In genomic region chr19:5998180-5998579, GRCm38 (mm10) we compare ENCODE assay signal across 27 mouse cellular contexts. TPM values are rescaled to one million over a fixed set of nuclear protein-coding genes. Genes with fewer than 3 reads are reported as not detected.
DNase-seq lines count a peak whose midpoint lies in the region; ATAC-seq and TF ChIP-seq lines count a peak whose summit lies in the region.
"Had no signal": no experiment of that assay in that cellular context is flagged by ENCODE, and none has a peak within 500 bp of the region (broad histone marks: within the 10 kb centered on the region; RNA-seq: fewer than 3 reads in every experiment).

No protein-coding gene starts in this region.

- no peak for DNase-seq in layer of hippocampus, adult 2 months (ENCODE audit: low spot score in 2 of 2)
- DNase-seq in layer of hippocampus, postnatal 14 days (ENCODE audit: low spot score in 2 of 2) = no peak
- peak; percentile 55 for DNase-seq in R1 (ENCODE audit: low read depth, low spot score)
- no peak for DNase-seq in spleen, postnatal 14 days (ENCODE audit: low spot score in 2 of 2)
- no peak for DNase-seq in right cerebral cortex, adult 18-20 months
- DNase-seq: adrenal gland, postnatal 14 days; cerebellum, adult 2 months; kidney, adult 18-20 months; kidney, postnatal 4 days; lung, postnatal 36 days; thymus, postnatal 36 days had no signal

- no peaks in the 10 kb centered on the region for H3K36me3 ChIP-seq in ES-Bruce4 (ENCODE audit: control insufficient read depth, insufficient read depth, low read length, poor library complexity, severe bottlenecking)
- H3K36me3 ChIP-seq in liver, embryonic 15.5 days (replicated peaks) = peaks cover 86% of the 10 kb centered on the region
- H3K36me3 ChIP-seq: embryonic facial prominence, embryonic 12.5 days; forebrain, embryonic 10.5 days; hindbrain, embryonic 15.5 days; midbrain, embryonic 13.5 days had no signal

- no peaks in the 10 kb centered on the region for H3K9me3 ChIP-seq in ES-Bruce4 (replicated peaks; ENCODE audit: control insufficient read depth, insufficient read depth, low read length, poor library complexity, severe bottlenecking)
- no peaks in the 10 kb centered on the region for H3K9me3 ChIP-seq in liver, embryonic 15.5 days (replicated peaks)
- H3K9me3 ChIP-seq: embryonic facial prominence, embryonic 12.5 days; forebrain, embryonic 10.5 days; hindbrain, embryonic 15.5 days; midbrain, embryonic 13.5 days had no signal

- H3K4me1 ChIP-seq in ES-Bruce4 (ENCODE audit: control insufficient read depth, insufficient read depth, low read length) = no peaks in the 10 kb centered on the region
- H3K4me1 ChIP-seq in liver, embryonic 15.5 days (replicated peaks) = peaks cover 6% of the 10 kb centered on the region; the same call in 1 of the 2 replicates
- H3K4me1 ChIP-seq: embryonic facial prominence, embryonic 12.5 days; forebrain, embryonic 10.5 days; hindbrain, embryonic 15.5 days; midbrain, embryonic 13.5 days had no signal

- WGBS in liver, embryonic 15.5 days (ENCODE audit: insufficient replicate concordance) = 79% methylated on average over 3 of the region's 3 CpGs

- no peak overlapping the region for H3K4me3 ChIP-seq in layer of hippocampus, adult 2 months
- no peak overlapping the region for H3K4me3 ChIP-seq in ES-Bruce4 (ENCODE audit: low read depth, low read length)
- H3K4me3 ChIP-seq in liver, embryonic 15.5 days (replicated peaks) = no peak overlapping the region
- H3K4me3 ChIP-seq: embryonic facial prominence, embryonic 12.5 days; forebrain, embryonic 10.5 days; hindbrain, embryonic 15.5 days; midbrain, embryonic 13.5 days; myocyte had no signal

- TF ChIP-seq CTCF in layer of hippocampus, adult 2 months (conservative IDR thresholded peaks at IDR 0.05) = peak; percentile 28
- TF ChIP-seq CTCF in ES-Bruce4 (IDR thresholded peaks at IDR 0.05; ENCODE audit: low read depth, low read length) = peak; percentile 43

- H3K9ac ChIP-seq in ES-Bruce4 (ENCODE audit: low read depth, poor library complexity, severe bottlenecking) = no peak overlapping the region
- H3K9ac ChIP-seq in liver, embryonic 15.5 days = no peak overlapping the region
- H3K9ac ChIP-seq: embryonic facial prominence, embryonic 12.5 days; hindbrain, embryonic 15.5 days; midbrain, embryonic 13.5 days had no signal

- no peak for TF ChIP-seq POLR2A in ES-Bruce4 (IDR thresholded peaks at IDR 0.05; ENCODE audit: insufficient read depth, low read length)

- no peaks in the 10 kb centered on the region for H3K27me3 ChIP-seq in ES-Bruce4 (ENCODE audit: control insufficient read depth, insufficient read depth, low read length, poor library complexity, severe bottlenecking)
- no peaks in the 10 kb centered on the region for H3K27me3 ChIP-seq in liver, embryonic 15.5 days
- H3K27me3 ChIP-seq: embryonic facial prominence, embryonic 12.5 days; hindbrain, embryonic 15.5 days; midbrain, embryonic 13.5 days had no signal

- H3K4me2 ChIP-seq in liver, embryonic 15.5 days = no peak overlapping the region
- H3K4me2 ChIP-seq: embryonic facial prominence, embryonic 12.5 days; heart, embryonic 11.5 days; hindbrain, embryonic 15.5 days; midbrain, embryonic 13.5 days had no signal

- ATAC-seq in liver, embryonic 15.5 days (ENCODE audit: insufficient read depth) = peak; percentile 34; the same call in 1 of the 2 replicates
- ATAC-seq: activated CD4-positive, CD25-positive, alpha-beta regulatory T cell, adult 4 months; midbrain, embryonic 13.5 days had no signal

- no peak overlapping the region for H3K27ac ChIP-seq in layer of hippocampus, adult 2 months
- H3K27ac ChIP-seq in ES-Bruce4 (ENCODE audit: insufficient read depth, low read length) = no peak overlapping the region
- no peak overlapping the region for H3K27ac ChIP-seq in liver, embryonic 15.5 days (replicated peaks)
- H3K27ac ChIP-seq: embryonic facial prominence, embryonic 12.5 days; forebrain, embryonic 10.5 days; hindbrain, embryonic 15.5 days; midbrain, embryonic 13.5 days had no signal

- no peak for TF ChIP-seq EP300 in ES-Bruce4 (IDR thresholded peaks at IDR 0.05; ENCODE audit: insufficient read depth, low read depth, low read length)

RNA-seq across cellular contexts. Expression of gene Slc22a20, which starts 12.2 kb away (rescaled TPM):
- total RNA-seq in layer of hippocampus, adult 2 months (2021) = not detected
- total RNA-seq in layer of hippocampus, postnatal 14 days (2021) = not detected
- not detected in 2 replicates for polyA plus RNA-seq in ES-Bruce4 (2011; ENCODE audit: insufficient read depth, insufficient read length, low read depth, missing spikeins)
- polyA plus RNA-seq in liver, embryonic 15.5 days (2015; fragmentation: Nextera tagmentation; extraction: Ambion mirVana) = 0.05 TPM in 1 of 2 replicates, not detected in the other
- total RNA-seq: adrenal gland, postnatal 14 days; common myeloid progenitor, adult 5-6 weeks; gastrocnemius, postnatal 4 days; heart, postnatal 25 days; layer of hippocampus, postnatal 25 days; left cerebral cortex, postnatal 14 days had no signal
- polyA plus RNA-seq: activated CD4-positive, CD25-positive, alpha-beta regulatory T cell, adult 4 months; cerebellum, adult 2 months; embryonic facial prominence, embryonic 12.5 days; forebrain, embryonic 10.5 days; heart, embryonic 11.5 days; hindbrain, embryonic 15.5 days; limb, embryonic 14.5 days; midbrain, embryonic 13.5 days; myocyte; stomach, embryonic 16.5 days had no signal

RNA-seq across cellular contexts. Expression of gene Capn1, which starts 17.5 kb away (rescaled TPM):
- 10 to 100 TPM; 28.2 to 29.9 TPM for total RNA-seq in layer of hippocampus, adult 2 months (2021)
- 10 to 100 TPM; 21.3 to 23.1 TPM for total RNA-seq in layer of hippocampus, postnatal 14 days (2021)
- 21.8 and 25.2 TPM in 2 replicates for polyA plus RNA-seq in ES-Bruce4 (2011; ENCODE audit: insufficient read depth, insufficient read length, low read depth, missing spikeins)
- 25.1 and 26.1 TPM in 2 replicates for polyA plus RNA-seq in liver, embryonic 15.5 days (2015; fragmentation: Nextera tagmentation; extraction: Ambion mirVana)

RNA-seq across cellular contexts. Expression of gene Pola2, which starts 34.2 kb away (rescaled TPM):
- 1 to 10 TPM; 6.2 to 6.6 TPM for total RNA-seq in layer of hippocampus, adult 2 months (2021)
- total RNA-seq in layer of hippocampus, postnatal 14 days (2021) = 1 to 10 TPM; 8.0 to 10.0 TPM
- 95.9 and 97.3 TPM in 2 replicates for polyA plus RNA-seq in ES-Bruce4 (2011; ENCODE audit: insufficient read depth, insufficient read length, low read depth, missing spikeins)
- 53.8 and 58.9 TPM in 2 replicates for polyA plus RNA-seq in liver, embryonic 15.5 days (2015; fragmentation: Nextera tagmentation; extraction: Ambion mirVana)

RNA-seq across cellular contexts. Expression of gene Syvn1, which starts 48.2 kb away (rescaled TPM):
- 10 to 100 TPM; 42.0 to 45.1 TPM for total RNA-seq in layer of hippocampus, adult 2 months (2021)
- 10 to 100 TPM; 42.5 to 45.3 TPM for total RNA-seq in layer of hippocampus, postnatal 14 days (2021)
- polyA plus RNA-seq in ES-Bruce4 (2011; ENCODE audit: insufficient read depth, insufficient read length, low read depth, missing spikeins) = 16.4 and 18.6 TPM in 2 replicates
- 13.3 and 17.3 TPM in 2 replicates for polyA plus RNA-seq in liver, embryonic 15.5 days (2015; fragmentation: Nextera tagmentation; extraction: Ambion mirVana)

RNA-seq across cellular contexts. Expression of gene Mrpl49, which starts 59.4 kb away (rescaled TPM):
- 10 to 100 TPM; 42.8 to 49.6 TPM for total RNA-seq in layer of hippocampus, adult 2 months (2021)
- total RNA-seq in layer of hippocampus, postnatal 14 days (2021) = 10 to 100 TPM; 39.9 to 50.8 TPM
- 44.9 and 65.1 TPM in 2 replicates for polyA plus RNA-seq in ES-Bruce4 (2011; ENCODE audit: insufficient read depth, insufficient read length, low read depth, missing spikeins)
- polyA plus RNA-seq in liver, embryonic 15.5 days (2015; fragmentation: Nextera tagmentation; extraction: Ambion mirVana) = 39.5 and 41.8 TPM in 2 replicates
